Mouse (Mus musculus): ENCODE results near the gene Yif1b. TPM values are rescaled to one million over a fixed set of nuclear protein-coding genes. Genes with fewer than 3 reads are reported as not detected.
"Not testable (repeated sequence)": the region's sequence is repeated elsewhere in the genome, so short reads cannot be mapped to it uniquely, and the experiment has no call there.

Yif1b gene
- polyA plus RNA-seq, 1 experiment: 131 TPM

- H3K4me1 ChIP-seq (ENCODE audit: control insufficient read depth, insufficient read depth, low read length): peaks cover 5% of the 10 kb centered on the region; the same call in 1 of the 2 replicates
- no peak for TF ChIP-seq CTCF (IDR thresholded peaks at IDR 0.05; ENCODE audit: borderline replicate concordance, insufficient read depth, low read depth, low read length)
- no peak for TF ChIP-seq POLR2A (IDR thresholded peaks at IDR 0.05; ENCODE audit: borderline replicate concordance, insufficient read depth, low read length)
- peak within 1 kb of the TSS; percentile 42 for H3K4me3 ChIP-seq (replicated peaks; ENCODE audit: insufficient read depth, low read depth, low read length)
- no peaks in the 10 kb centered on the region for H3K27me3 ChIP-seq (ENCODE audit: control insufficient read depth, insufficient read depth, low read length)
- no peak within 1 kb of the TSS for H3K27ac ChIP-seq (ENCODE audit: insufficient read depth, low read length)
- no peak for DNase-seq
- whole genome bisulfite sequencing: 3% methylated on average over 62 of the region's 62 CpGs
Measured at GRCm38 (mm10) chr7:29232247-29233013, 5.7 kb upstream of the Yif1b start, which contains the start of gene Kcnk6. TSS of gene Kcnk6 (minus strand) at chr7:29232515.

GRCm38 (mm10) chr7:29233745-29234144 lies 4.4 kb upstream of the Yif1b start:
- Histone ChIP-seq H3K4me1 (ENCODE audit: control insufficient read depth, insufficient read depth, low read length) (peaks cover 5% of the 10 kb centered on the region; the same call in 1 of the 2 replicates), H3K4me3 (replicated peaks; ENCODE audit: insufficient read depth, low read depth, low read length) (no peak overlapping the region), H3K27ac (ENCODE audit: insufficient read depth, low read length) (no peak overlapping the region), H3K27me3 (ENCODE audit: control insufficient read depth, insufficient read depth, low read length) (no peaks in the 10 kb centered on the region)
- WGBS: 55% methylated on average over 6 of the region's 6 CpGs
- no peak for DNase-seq
- no peak for TF ChIP-seq CTCF (IDR thresholded peaks at IDR 0.05; ENCODE audit: borderline replicate concordance, insufficient read depth, low read depth, low read length)
- TF ChIP-seq POLR2A (IDR thresholded peaks at IDR 0.05; ENCODE audit: borderline replicate concordance, insufficient read depth, low read length): no peak

DNA sequence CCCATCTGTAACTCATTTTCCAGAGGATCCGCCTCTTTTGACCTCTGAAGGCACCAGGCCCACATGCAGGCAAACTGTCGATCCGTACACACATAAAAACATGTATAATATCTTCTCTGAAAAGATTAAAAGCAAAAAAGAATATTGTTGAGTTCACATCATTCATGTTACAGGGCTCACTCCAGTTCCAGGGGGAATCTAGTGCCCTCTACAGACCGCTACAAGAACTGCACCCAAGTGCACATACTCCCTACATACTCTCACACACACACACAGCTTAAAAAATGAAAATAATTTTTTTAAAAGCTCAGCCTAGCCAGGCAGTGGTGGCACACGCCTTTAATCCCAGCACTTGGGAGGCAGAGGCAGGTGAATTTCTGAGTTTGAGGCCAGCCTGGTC lies 3.5 kb upstream of the Yif1b start:
- DNase-seq: no peak
- no peak overlapping the region for H3K27ac ChIP-seq (ENCODE audit: insufficient read depth, low read length)
- no peak for TF ChIP-seq CTCF (IDR thresholded peaks at IDR 0.05; ENCODE audit: borderline replicate concordance, insufficient read depth, low read depth, low read length)
- TF ChIP-seq POLR2A (IDR thresholded peaks at IDR 0.05; ENCODE audit: borderline replicate concordance, insufficient read depth, low read length): no peak
- H3K27me3 ChIP-seq (ENCODE audit: control insufficient read depth, insufficient read depth, low read length): no peaks in the 10 kb centered on the region
- 81% methylated on average over 5 of the region's 5 CpGs for WGBS
- H3K4me1 ChIP-seq (ENCODE audit: control insufficient read depth, insufficient read depth, low read length): peaks cover 12% of the 10 kb centered on the region; the same call in 1 of the 2 replicates
- no peak overlapping the region for H3K4me3 ChIP-seq (replicated peaks; ENCODE audit: insufficient read depth, low read depth, low read length)

GRCm38 (mm10) chr7:29236593-29236992 lies 1.5 kb upstream of the Yif1b start:
- TF ChIP-seq POLR2A (IDR thresholded peaks at IDR 0.05; ENCODE audit: borderline replicate concordance, insufficient read depth, low read length) (no peak), CTCF (IDR thresholded peaks at IDR 0.05; ENCODE audit: borderline replicate concordance, insufficient read depth, low read depth, low read length) (no peak)
- H3K4me1 ChIP-seq (ENCODE audit: control insufficient read depth, insufficient read depth, low read length): peaks cover 20% of the 10 kb centered on the region
- H3K27ac ChIP-seq (ENCODE audit: insufficient read depth, low read length): no peak overlapping the region
- no peaks in the 10 kb centered on the region for H3K27me3 ChIP-seq (ENCODE audit: control insufficient read depth, insufficient read depth, low read length)
- no peak overlapping the region for H3K4me3 ChIP-seq (replicated peaks; ENCODE audit: insufficient read depth, low read depth, low read length)
- DNase-seq: no peak
- WGBS: 85% methylated on average over 4 of the region's 4 CpGs

DNA sequence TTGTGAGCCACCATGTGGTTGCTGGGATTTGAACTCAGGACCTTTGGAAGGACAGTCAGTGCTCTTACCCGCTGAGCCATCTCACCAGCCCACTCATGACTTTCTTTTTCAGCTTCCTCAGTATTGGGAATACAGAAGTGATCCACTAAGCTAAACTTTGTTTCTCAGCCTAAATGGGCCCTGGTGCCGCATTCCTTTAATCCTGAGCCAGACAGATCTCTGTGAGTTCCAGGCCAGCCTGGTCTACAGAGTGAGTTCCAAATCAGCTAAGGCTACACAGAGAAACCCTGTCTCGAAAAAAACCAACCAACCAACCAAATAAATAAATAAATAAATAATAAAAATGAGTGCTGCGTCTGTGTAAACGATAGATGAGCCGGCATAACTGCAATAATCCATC lies 533 bp upstream of the Yif1b start:
- DNase-seq; H3K27me3 ChIP-seq (ENCODE audit: control insufficient read depth, insufficient read depth, low read length): not testable (repeated sequence)
- Histone ChIP-seq H3K4me1 (ENCODE audit: control insufficient read depth, insufficient read depth, low read length) (peaks cover 20% of the 10 kb centered on the region), H3K27ac (ENCODE audit: insufficient read depth, low read length) (peak overlapping the region; percentile 21; the same call in 1 of the 2 replicates), H3K4me3 (replicated peaks; ENCODE audit: insufficient read depth, low read depth, low read length) (peak overlapping the region; percentile 71)
- 27% methylated on average over 6 of the region's 6 CpGs for WGBS

DNA sequence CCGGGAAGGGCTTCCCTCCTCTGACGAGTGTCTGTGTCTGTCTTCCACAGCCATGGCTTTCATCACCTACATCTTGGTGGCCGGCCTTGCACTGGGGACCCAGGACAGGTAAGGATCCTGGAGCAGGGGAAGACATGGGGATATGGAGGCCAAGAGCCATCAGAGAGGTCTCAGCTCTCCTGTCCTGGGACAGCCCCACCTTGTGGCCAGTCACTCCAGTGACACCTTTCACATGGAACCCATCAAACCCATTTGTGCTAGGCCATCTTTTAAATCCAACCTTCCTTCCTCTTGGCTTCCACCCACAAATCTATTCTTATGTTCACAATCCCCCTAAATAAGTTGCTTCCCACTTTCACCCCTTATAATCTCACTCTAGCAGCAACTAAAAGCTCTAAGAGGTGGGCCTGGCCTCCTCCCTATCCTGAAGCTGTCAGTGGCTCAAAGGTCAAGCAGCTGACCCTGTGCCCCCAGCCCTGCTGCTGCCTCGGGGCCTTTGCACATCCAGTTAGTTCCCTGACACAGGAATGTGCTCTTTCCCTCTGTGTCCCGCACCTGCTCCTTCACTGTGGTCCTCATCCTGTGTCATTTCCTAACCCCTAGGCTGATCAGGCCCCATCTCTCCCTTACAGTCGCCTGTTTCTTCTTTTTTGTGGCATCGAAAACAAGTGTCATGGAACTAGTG lies 6.7 kb downstream of the Yif1b start:
- Histone ChIP-seq H3K4me1 (ENCODE audit: control insufficient read depth, insufficient read depth, low read length) (peaks cover 6% of the 10 kb centered on the region), H3K27ac (ENCODE audit: insufficient read depth, low read length) (no peak overlapping the region), H3K4me3 (replicated peaks; ENCODE audit: insufficient read depth, low read depth, low read length) (no peak overlapping the region), H3K27me3 (ENCODE audit: control insufficient read depth, insufficient read depth, low read length) (no peaks in the 10 kb centered on the region)
- 82% methylated on average over 7 of the region's 7 CpGs for WGBS
- TF ChIP-seq POLR2A (IDR thresholded peaks at IDR 0.05; ENCODE audit: borderline replicate concordance, insufficient read depth, low read length): no peak
- TF ChIP-seq CTCF (IDR thresholded peaks at IDR 0.05; ENCODE audit: borderline replicate concordance, insufficient read depth, low read depth, low read length): peak; percentile 54; the same call in 1 of the 2 replicates
- no peak for DNase-seq

DNA sequence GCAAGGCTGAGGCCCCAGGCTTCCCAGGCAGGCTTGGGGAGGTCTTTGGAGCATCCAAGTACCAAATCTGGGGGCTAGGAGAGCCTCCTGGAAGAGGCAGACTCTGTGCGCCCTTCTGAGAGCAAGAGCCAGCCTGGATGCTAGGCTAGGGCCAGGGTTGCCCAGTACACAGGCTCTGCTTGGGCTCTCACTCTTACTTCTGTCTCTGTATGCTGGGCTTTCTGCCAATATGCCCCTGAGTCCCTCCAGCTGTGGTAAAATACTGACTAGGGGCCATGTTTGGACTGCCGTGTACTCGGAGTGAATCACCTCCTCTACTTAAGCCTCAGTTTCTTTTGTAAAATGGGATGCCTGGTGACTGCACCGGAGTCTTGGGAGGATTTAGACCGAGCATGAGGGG lies 7.9 kb downstream of the Yif1b start:
- H3K27me3 ChIP-seq (ENCODE audit: control insufficient read depth, insufficient read depth, low read length): no peaks in the 10 kb centered on the region
- TF ChIP-seq POLR2A (IDR thresholded peaks at IDR 0.05; ENCODE audit: borderline replicate concordance, insufficient read depth, low read length) (no peak), CTCF (IDR thresholded peaks at IDR 0.05; ENCODE audit: borderline replicate concordance, insufficient read depth, low read depth, low read length) (no peak)
- peaks cover 1% of the 10 kb centered on the region; the same call in 1 of the 2 replicates for H3K4me1 ChIP-seq (ENCODE audit: control insufficient read depth, insufficient read depth, low read length)
- H3K4me3 ChIP-seq (replicated peaks; ENCODE audit: insufficient read depth, low read depth, low read length): no peak overlapping the region
- DNase-seq: no peak
- H3K27ac ChIP-seq (ENCODE audit: insufficient read depth, low read length): no peak overlapping the region
- 75% methylated on average over 5 of the region's 5 CpGs for WGBS

All from cerebellum, adult 2 months (tissue).